Mouse (Mus musculus) frontal cortex, postnatal 10 days (tissue): ENCODE data around the gene Orm2.

ENCODE experiments used
- DNase-seq, 2 experiments: peaks; one replicate each; pipeline ENCODE4 v3.0.0; 2022; ENCODE audit warnings: low spot score in 2 of 2, mixed read lengths in 1 of 2

The Orm2 gene

GRCm38 (mm10) chr4:63377483-63377882 is 15.2 kb downstream of the Orm2 start:
- DNase-seq: no peak

GRCm38 (mm10) chr4:63382676-63383369 is 20.6 kb downstream of the Orm2 start:
- no peak for DNase-seq

DNA sequence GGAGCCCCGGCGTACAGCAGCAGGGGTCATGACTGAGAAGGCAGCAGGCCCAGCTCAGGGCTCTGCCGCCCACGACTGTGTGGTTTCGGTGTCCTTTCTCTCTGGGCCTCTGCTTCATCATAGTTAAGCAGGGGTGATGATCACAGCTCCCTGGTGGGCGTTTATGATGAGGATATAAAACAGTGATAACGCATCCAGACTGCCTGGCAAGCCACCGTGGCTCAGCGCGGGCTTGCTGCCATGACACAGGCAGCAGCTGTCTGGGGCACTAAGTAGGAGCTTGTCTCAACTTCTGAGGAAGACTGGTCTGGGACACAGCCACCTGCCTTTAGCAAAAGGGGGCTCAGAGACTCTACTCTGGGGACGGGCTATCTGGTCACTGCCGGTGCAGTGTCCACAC is 21.2 kb downstream of the Orm2 start:
- DNase-seq: no peak

DNA sequence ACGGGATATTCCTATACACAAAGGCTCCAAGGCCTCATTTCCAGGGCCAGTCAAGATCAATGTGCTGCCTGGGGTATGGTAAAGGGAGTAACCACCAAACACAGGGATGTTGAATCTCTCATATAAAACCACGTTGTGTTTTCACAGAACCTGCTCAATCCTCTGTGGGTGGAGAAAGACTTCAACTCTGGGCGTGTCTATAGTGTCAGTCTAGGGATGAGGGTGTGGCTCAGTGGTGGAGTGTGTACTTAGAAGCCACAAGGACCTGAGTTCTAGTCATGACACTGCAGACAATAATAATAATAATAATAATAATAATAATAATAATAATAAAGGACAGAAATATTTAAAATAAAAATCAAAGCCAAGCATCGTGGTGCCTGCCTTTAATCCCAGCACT is 22.0 kb downstream of the Orm2 start:
- DNase-seq: no peak

- no peak for DNase-seq
Measured at GRCm38 (mm10) chr4:63385253-63385652, 23.0 kb downstream of the Orm2 start.

GRCm38 (mm10) chr4:63385784-63386183 is 23.5 kb downstream of the Orm2 start:
- DNase-seq: no peak

GRCm38 (mm10) chr4:63388029-63388428 is 25.8 kb downstream of the Orm2 start:
- no peak for DNase-seq

- DNase-seq: no peak
Measured at GRCm38 (mm10) chr4:63389121-63389886, 27.1 kb downstream of the Orm2 start.

- DNase-seq: no peak
Measured at GRCm38 (mm10) chr4:63389887-63390528, 27.8 kb downstream of the Orm2 start.

DNA sequence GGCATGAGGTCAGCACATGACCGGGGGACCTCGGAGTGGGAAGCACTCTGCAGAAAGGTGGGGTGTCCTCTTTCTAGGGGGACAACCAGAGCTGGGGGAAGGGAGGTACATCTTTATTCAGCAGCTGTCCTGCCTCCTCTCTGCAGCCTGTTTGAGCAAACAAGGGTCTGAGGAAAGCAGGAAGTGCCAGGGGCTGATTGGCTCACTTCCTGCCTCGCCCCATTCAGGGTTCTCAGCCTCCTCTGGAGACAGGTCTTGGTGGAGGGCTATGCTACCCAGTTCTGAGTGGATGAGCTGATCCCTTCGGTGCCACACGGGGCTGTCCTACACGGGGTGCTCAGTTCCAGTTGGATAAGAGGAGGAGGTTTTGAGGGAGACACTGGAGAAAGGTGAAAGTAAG is 29.1 kb downstream of the Orm2 start:
- no peak for DNase-seq

DNA sequence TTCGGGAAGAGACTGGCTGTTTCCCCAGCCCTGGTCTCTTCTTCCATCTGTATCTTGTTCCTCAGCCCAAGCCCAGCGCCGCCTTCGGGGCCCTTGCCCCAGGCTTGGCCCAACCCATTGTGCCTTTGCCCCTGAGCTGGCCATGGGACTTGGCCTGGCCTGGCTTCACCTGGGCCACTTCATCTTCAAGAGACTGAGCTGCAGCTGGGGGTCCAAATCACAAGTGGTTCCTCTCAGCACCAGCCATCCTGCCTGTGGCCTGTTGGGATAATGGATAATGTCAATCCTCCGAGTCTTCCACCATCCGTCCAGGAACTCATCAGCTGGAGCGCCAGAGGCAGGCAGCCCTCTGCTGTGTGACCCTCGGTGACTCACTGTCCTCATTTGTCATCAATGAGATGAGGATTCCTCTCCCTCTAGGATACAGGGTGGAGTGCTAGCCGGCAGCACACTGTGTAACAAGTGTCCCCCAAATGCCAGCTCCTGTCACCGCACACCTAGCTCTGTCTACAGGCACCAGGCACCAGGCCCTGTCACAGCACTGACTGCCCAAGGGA is 35.8 kb downstream of the Orm2 start:
- no peak for DNase-seq

GRCm38 (mm10) chr4:63398854-63399609 is 36.8 kb downstream of the Orm2 start:
- DNase-seq: peak in 1 of 2 experiments; percentile 31

- no peak for DNase-seq
Measured at GRCm38 (mm10) chr4:63399691-63400270, 37.5 kb downstream of the Orm2 start.

- DNase-seq: no peak
Measured at GRCm38 (mm10) chr4:63400541-63401306, 38.5 kb downstream of the Orm2 start.

- DNase-seq: no peak
Measured at GRCm38 (mm10) chr4:63401620-63402019, 39.4 kb downstream of the Orm2 start.

DNA sequence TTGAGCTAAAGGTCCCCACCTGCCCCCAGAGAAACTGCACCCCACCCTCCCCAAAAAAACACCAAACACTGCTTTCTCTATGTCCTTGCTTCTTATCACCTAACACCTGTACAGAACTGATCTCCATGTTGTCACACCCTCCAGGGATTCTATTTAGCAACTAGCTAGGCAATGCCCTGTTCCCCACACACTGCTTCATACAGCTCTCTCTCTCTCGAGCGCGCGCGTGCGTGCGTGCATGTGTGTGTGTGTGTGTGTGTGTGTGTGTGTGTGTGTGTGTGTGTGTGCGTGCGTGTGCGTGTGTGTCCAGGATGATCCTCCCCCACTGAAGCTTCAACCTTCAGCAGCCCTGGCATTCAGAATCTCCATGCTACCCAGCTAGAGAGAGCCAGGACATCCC is 39.8 kb downstream of the Orm2 start:
- DNase-seq: no peak

DNA sequence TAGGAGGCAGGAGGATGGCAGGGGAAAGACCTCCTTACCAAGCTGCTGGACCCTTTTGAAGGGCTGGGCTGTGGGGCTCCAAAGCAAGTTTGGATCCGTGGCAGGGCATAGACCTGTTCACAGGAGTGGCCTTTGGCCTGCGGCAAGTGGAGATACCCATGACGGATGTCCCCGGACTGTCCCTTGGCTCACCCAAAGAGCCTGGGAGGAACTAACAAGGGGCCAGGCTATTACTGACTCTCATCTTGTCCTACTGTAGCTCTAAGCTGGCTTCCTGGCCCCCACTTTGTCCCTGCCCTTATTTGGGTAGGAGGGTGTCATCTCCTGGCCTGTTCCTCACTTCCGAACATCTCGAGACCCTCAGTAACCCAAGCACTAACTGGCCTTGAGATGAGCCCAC is 40.3 kb downstream of the Orm2 start:
- no peak for DNase-seq

GRCm38 (mm10) chr4:63403040-63403959 is 41.1 kb downstream of the Orm2 start, which contains the start of gene Akna:
Akna (minus strand) TSS chr4:63403354.
- peak; percentile 68 to 69 for DNase-seq

GRCm38 (mm10) chr4:63404205-63404604 is 42.0 kb downstream of the Orm2 start:
- no peak for DNase-seq
